Mouse (Mus musculus) bone marrow macrophage, adult 2 months (primary cell): ENCODE data around the gene Mfrp.

ENCODE experiments used
- CTCF ChIP-seq: IDR thresholded peaks from 2 replicates; pipeline ENCODE4 v1.5.1; 2012; ENCODE audit warnings: low read depth, mild to moderate bottlenecking, low read length, moderate library complexity
- POLR2A ChIP-seq: IDR thresholded peaks from 2 replicates; pipeline ENCODE4 v1.6.1; 2012; ENCODE audit warnings: mild to moderate bottlenecking, low read depth, low read length, borderline replicate concordance

GRCm38 (mm10) chr9:44052855-44053254 lies 48.7 kb upstream of the Mfrp start:
- TF ChIP-seq POLR2A (no peak), CTCF (no peak)
